Mouse (Mus musculus) MEL (cell line): ENCODE measurements at regions not wholly inside any gene's neighbourhood (a gene's known extent, or its start where the extent isn't known, plus 50 kb on each side); places are given as distances from the start of the nearest gene placed in this dataset.

Experiments used
- DNase-seq: peaks from one replicate; pipeline ENCODE4 v3.0.0; 2011; ENCODE audit warnings: low read depth, low spot score
- H3K27ac ChIP-seq: 2 replicates; pipeline ENCODE4 v1.5.1; 2012; ENCODE audit warnings: low read depth, mild to moderate bottlenecking, control low read depth, low read length, moderate library complexity; ENCODE audit not compliant: control insufficient read depth
- H3K27me3 ChIP-seq, 2 experiments: fragments of 150-350 bp in 1 of 2; sonication (generic) in 1 of 2; 2 replicates each; pipeline ENCODE4 v1.6.1; 2012; ENCODE audit warnings: low read length in 2 of 2, mild to moderate bottlenecking in 2 of 2, improper control_type of control experiment in 1 of 2, moderate library complexity in 1 of 2; ENCODE audit not compliant: insufficient read depth in 2 of 2, control insufficient read depth in 1 of 2
- H3K36me3 ChIP-seq, 2 experiments: 2 replicates each; pipeline ENCODE4 v1.6.1; 2012 to 2014; ENCODE audit warnings: low read length in 2 of 2, improper control_type of control experiment in 1 of 2, inconsistent platforms in 1 of 2, mild to moderate bottlenecking in 1 of 2; ENCODE audit not compliant: insufficient read depth in 2 of 2, control insufficient read depth in 1 of 2
- H3K4me1 ChIP-seq, 2 experiments: fragments of 150-350 bp in 1 of 2; sonication (generic) in 1 of 2; 2 replicates each; pipeline ENCODE4 v1.6.1; 2012; ENCODE audit warnings: low read length in 2 of 2, improper control_type of control experiment in 1 of 2, mild to moderate bottlenecking in 1 of 2; ENCODE audit not compliant: insufficient read depth in 2 of 2, control insufficient read depth in 1 of 2
- H3K4me3 ChIP-seq, 2 experiments: fragments of 150-350 bp in 1 of 2; sonication (generic) in 1 of 2; 2 replicates each; pipeline ENCODE4 v1.5.1; 2012; ENCODE audit warnings: low read depth in 2 of 2, low read length in 2 of 2, mild to moderate bottlenecking in 2 of 2, moderate library complexity in 2 of 2, control low read depth in 1 of 2, improper control_type of control experiment in 1 of 2; ENCODE audit not compliant: control insufficient read depth in 1 of 2, insufficient read depth in 1 of 2
- H3K79me2 ChIP-seq: 2 replicates; pipeline ENCODE4 v1.6.1; 2012; ENCODE audit warnings: mild to moderate bottlenecking, low read length, moderate library complexity; ENCODE audit not compliant: control insufficient read depth, poor library complexity, insufficient read depth
- H3K9ac ChIP-seq: 2 replicates; pipeline ENCODE4 v1.6.1; 2012; ENCODE audit warnings: low read depth, mild to moderate bottlenecking, control low read depth, low read length, moderate library complexity; ENCODE audit not compliant: control insufficient read depth, poor library complexity, severe bottlenecking
- H3K9me3 ChIP-seq: fragments of 150-350 bp; sonication (generic); replicated peaks from 2 replicates; pipeline ENCODE4 v1.6.1; 2012; ENCODE audit warnings: mild to moderate bottlenecking, low read length, improper control_type of control experiment, moderate library complexity; ENCODE audit not compliant: insufficient read depth
- BHLHE40 ChIP-seq: IDR thresholded peaks from 2 replicates; pipeline ENCODE4 v1.6.1; 2012; ENCODE audit warnings: low read depth, mild to moderate bottlenecking, inconsistent platforms, low read length, improper control_type of control experiment, borderline replicate concordance
- CHD2 ChIP-seq: IDR thresholded peaks from 2 replicates; pipeline ENCODE4 v1.6.1; 2011; ENCODE audit warnings: low read length, improper control_type of control experiment
- CTCF ChIP-seq, 3 experiments: IDR thresholded peaks in 2 of 3; conservative IDR thresholded peaks in 1 of 3; 2 replicates each; pipeline ENCODE4 v1.5.1; 2011 to 2012; ENCODE audit warnings: low read length in 3 of 3, low read depth in 2 of 3, mild to moderate bottlenecking in 2 of 3, improper control_type of control experiment in 1 of 3, inconsistent platforms in 1 of 3, mixed read lengths in 1 of 3, moderate library complexity in 1 of 3; ENCODE audit not compliant: control insufficient read depth in 1 of 3, insufficient read depth in 1 of 3, poor library complexity in 1 of 3, severe bottlenecking in 1 of 3
- E2F4 ChIP-seq: IDR thresholded peaks from 2 replicates; pipeline ENCODE4 v1.6.1; 2011; ENCODE audit warnings: low read depth, low read length, improper control_type of control experiment, borderline replicate concordance
- ELF1 ChIP-seq: IDR thresholded peaks from 2 replicates; pipeline ENCODE4 v1.6.1; 2014; ENCODE audit warnings: low read depth, mild to moderate bottlenecking, inconsistent platforms, low read length, improper control_type of control experiment, moderate library complexity
- GABPA ChIP-seq: IDR thresholded peaks from 2 replicates; pipeline ENCODE4 v1.6.1; 2012; ENCODE audit warnings: low read depth, mild to moderate bottlenecking, inconsistent platforms, low read length, improper control_type of control experiment, moderate library complexity
- HCFC1 ChIP-seq: IDR thresholded peaks from 2 replicates; pipeline ENCODE4 v1.6.1; 2012; ENCODE audit warnings: low read depth, mild to moderate bottlenecking, inconsistent platforms, low read length, improper control_type of control experiment, moderate library complexity
- KAT2A ChIP-seq: conservative IDR thresholded peaks from 2 replicates; pipeline ENCODE4 v1.6.1; 2012; ENCODE audit warnings: low read depth, low read length, improper control_type of control experiment, inconsistent platforms
- MAX ChIP-seq: IDR thresholded peaks from 2 replicates; pipeline ENCODE4 v1.6.1; 2011; ENCODE audit warnings: low read length, improper control_type of control experiment
- MXI1 ChIP-seq: IDR thresholded peaks from 2 replicates; pipeline ENCODE4 v1.6.1; 2011; ENCODE audit warnings: mild to moderate bottlenecking, low read depth, low read length, improper control_type of control experiment
- MYC ChIP-seq: IDR thresholded peaks from 2 replicates; pipeline ENCODE4 v1.6.1; 2011; ENCODE audit warnings: low read depth, mild to moderate bottlenecking, low read length, improper control_type of control experiment, moderate library complexity
- POLR2AphosphoS5 ChIP-seq: IDR thresholded peaks from 2 replicates; pipeline ENCODE4 v1.6.1; 2012; ENCODE audit warnings: low read depth, borderline replicate concordance, mild to moderate bottlenecking, inconsistent platforms, low read length, moderate library complexity, mixed read lengths
- RAD21 ChIP-seq: IDR thresholded peaks from 2 replicates; pipeline ENCODE4 v1.6.1; 2011; ENCODE audit warnings: mild to moderate bottlenecking, low read depth, low read length, improper control_type of control experiment
- TAL1 ChIP-seq: IDR thresholded peaks from 2 replicates; pipeline ENCODE4 v1.6.1; 2012; ENCODE audit warnings: mild to moderate bottlenecking, inconsistent platforms, low read length, moderate library complexity, mixed read lengths
- TBP ChIP-seq: IDR thresholded peaks from 2 replicates; pipeline ENCODE4 v1.8.0; 2011; ENCODE audit warnings: low read depth, low read length, improper control_type of control experiment
- UBTF ChIP-seq: IDR thresholded peaks from 2 replicates; pipeline ENCODE4 v1.6.1; 2012; ENCODE audit warnings: low read depth, mild to moderate bottlenecking, inconsistent platforms, low read length, improper control_type of control experiment, moderate library complexity, borderline replicate concordance; ENCODE audit not compliant: insufficient read depth
- USF1 ChIP-seq: IDR thresholded peaks from 2 replicates; pipeline ENCODE4 v1.6.1; 2014; ENCODE audit warnings: low read depth, mild to moderate bottlenecking, inconsistent platforms, low read length, improper control_type of control experiment, moderate library complexity
- ZMIZ1 ChIP-seq: IDR thresholded peaks from 2 replicates; pipeline ENCODE4 v1.6.1; 2012; ENCODE audit warnings: low read depth, mild to moderate bottlenecking, inconsistent platforms, low read length, improper control_type of control experiment, moderate library complexity
- ZNF384 ChIP-seq: IDR thresholded peaks from 2 replicates; pipeline ENCODE4 v1.6.1; 2012; ENCODE audit warnings: low read depth, mild to moderate bottlenecking, inconsistent platforms, low read length, improper control_type of control experiment

GRCm38 (mm10) chr9:41412174-41412757 lies 250.8 kb upstream of the Ubash3b start:
- Histone ChIP-seq H3K9ac (no peak overlapping the region), H3K27ac (no peak overlapping the region), H3K9me3 (no peaks in the 10 kb centered on the region), H3K79me2 (no peaks in the 10 kb centered on the region), H3K4me1 (no peaks in the 10 kb centered on the region)
- DNase-seq, result no peak
- TF ChIP-seq MXI1, result no peak
- no peak for TF ChIP-seq BHLHE40
- no peak for TF ChIP-seq POLR2AphosphoS5
- no peak for TF ChIP-seq ZNF384
- no peak for TF ChIP-seq MAX
- TF ChIP-seq CTCF (IDR thresholded peaks at IDR 0.05 in 2 of 3, conservative IDR thresholded peaks at IDR 0.05 in 1 of 3; ENCODE audit: control insufficient read depth in 1 of 3, insufficient read depth in 1 of 3, low read depth in 2 of 3, low read length in 3 of 3, poor library complexity in 1 of 3, severe bottlenecking in 1 of 3), result no peak
- no peak for TF ChIP-seq E2F4
- no peak for TF ChIP-seq GABPA
- TF ChIP-seq MYC, result no peak
- TF ChIP-seq TBP, result no peak
- no peak for TF ChIP-seq ELF1
- TF ChIP-seq ZMIZ1, result no peak
- TF ChIP-seq, all 39 proteins: peak for 0
- no peaks in the 10 kb centered on the region for H3K36me3 ChIP-seq
- no peak overlapping the region for H3K4me3 ChIP-seq
- H3K27me3 ChIP-seq, result no peaks in the 10 kb centered on the region

DNA sequence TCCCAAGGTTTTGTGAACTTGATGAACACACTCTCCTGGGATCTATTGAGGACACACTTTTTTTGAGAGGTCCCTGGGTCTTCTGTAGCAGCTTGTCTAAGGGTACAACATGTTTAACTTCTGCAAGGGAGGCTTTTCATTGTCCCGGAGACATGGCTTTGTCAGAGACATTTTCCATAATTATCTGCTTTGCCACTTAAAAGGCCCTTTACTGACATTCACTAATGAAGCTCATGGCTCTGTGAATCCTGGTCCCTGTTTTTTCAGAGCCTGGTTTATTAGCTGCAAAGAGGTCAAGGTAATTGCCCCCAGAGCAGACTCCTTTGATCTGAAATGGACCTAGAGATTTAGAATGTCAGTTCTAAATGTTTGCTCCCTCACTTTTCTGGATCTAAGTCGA lies 246.8 kb upstream of the Ubash3b start:
- no peak overlapping the region for H3K4me3 ChIP-seq
- TF ChIP-seq RAD21 (no peak), TAL1 (no peak), ELF1 (no peak), GABPA (no peak), USF1 (no peak), ZNF384 (no peak), CHD2 (no peak), POLR2AphosphoS5 (no peak), UBTF (no peak), HCFC1 (no peak), KAT2A (no peak)
- no peaks in the 10 kb centered on the region for H3K4me1 ChIP-seq
- no peaks in the 10 kb centered on the region for H3K79me2 ChIP-seq
- no peaks in the 10 kb centered on the region for H3K9me3 ChIP-seq
- H3K27ac ChIP-seq, result no peak overlapping the region
- no peak for DNase-seq
- no peaks in the 10 kb centered on the region for H3K27me3 ChIP-seq
- no peak overlapping the region for H3K9ac ChIP-seq
- H3K36me3 ChIP-seq, result no peaks in the 10 kb centered on the region
